Mouse (Mus musculus): ENCODE results near the gene Vsir. TPM values are rescaled to one million over a fixed set of nuclear protein-coding genes. Genes with fewer than 3 reads are reported as not detected.
A peak's percentile ranks its signal among the peaks of the same experiment; 100 is the strongest.

Vsir gene
- total and polyA plus RNA-seq, 3 experiments = 19.2 to 27.7 (median 20.2) TPM

GRCm38 (mm10) chr10:60353241-60354002 is 6.8 kb downstream of the Vsir start:
- DNase-seq = no peak

GRCm38 (mm10) chr10:60354003-60354325 is 7.3 kb downstream of the Vsir start:
- DNase-seq = no peak

- DNase-seq = peak; percentile 55
Measured at GRCm38 (mm10) chr10:60354881-60355677, 8.4 kb downstream of the Vsir start.

GRCm38 (mm10) chr10:60357441-60357840 is 10.8 kb downstream of the Vsir start:
- DNase-seq = peak; percentile 44

- no peak for DNase-seq
Measured at GRCm38 (mm10) chr10:60357901-60358300, 11.2 kb downstream of the Vsir start.

GRCm38 (mm10) chr10:60358776-60359175 is 12.1 kb downstream of the Vsir start:
- DNase-seq = no peak

- DNase-seq = no peak
Measured at GRCm38 (mm10) chr10:60361615-60362309, 15.1 kb downstream of the Vsir start.

GRCm38 (mm10) chr10:60362310-60362628 is 15.6 kb downstream of the Vsir start:
- DNase-seq = no peak

- DNase-seq = no peak
Measured at GRCm38 (mm10) chr10:60363426-60363825, 16.8 kb downstream of the Vsir start.

- DNase-seq = no peak
Measured at GRCm38 (mm10) chr10:60367145-60367544, 20.5 kb downstream of the Vsir start.

- no peak for DNase-seq
Measured at GRCm38 (mm10) chr10:60367904-60368303, 21.3 kb downstream of the Vsir start.

- DNase-seq = no peak
Measured at GRCm38 (mm10) chr10:60369405-60369804, 22.8 kb downstream of the Vsir start.

- no peak for DNase-seq
Measured at GRCm38 (mm10) chr10:60370098-60370497, 23.4 kb downstream of the Vsir start.

- no peak for DNase-seq
Measured at GRCm38 (mm10) chr10:60370601-60371061, 24.0 kb downstream of the Vsir start.

- no peak for DNase-seq
Measured at GRCm38 (mm10) chr10:60371596-60372386, 25.1 kb downstream of the Vsir start.

- no peak for DNase-seq
Measured at GRCm38 (mm10) chr10:60373543-60373936, 26.9 kb downstream of the Vsir start.

- peak; percentile 68 for DNase-seq
Measured at GRCm38 (mm10) chr10:60373937-60374578, 27.4 kb downstream of the Vsir start.

GRCm38 (mm10) chr10:60376704-60377103 is 30.1 kb downstream of the Vsir start:
- DNase-seq = no peak

GRCm38 (mm10) chr10:60379419-60379957 is 32.8 kb downstream of the Vsir start:
- no peak for DNase-seq

- DNase-seq = no peak
Measured at GRCm38 (mm10) chr10:60380229-60380628, 33.6 kb downstream of the Vsir start.
